Mouse (Mus musculus): ENCODE results near the gene Grm1.

The Grm1 gene

DNA sequence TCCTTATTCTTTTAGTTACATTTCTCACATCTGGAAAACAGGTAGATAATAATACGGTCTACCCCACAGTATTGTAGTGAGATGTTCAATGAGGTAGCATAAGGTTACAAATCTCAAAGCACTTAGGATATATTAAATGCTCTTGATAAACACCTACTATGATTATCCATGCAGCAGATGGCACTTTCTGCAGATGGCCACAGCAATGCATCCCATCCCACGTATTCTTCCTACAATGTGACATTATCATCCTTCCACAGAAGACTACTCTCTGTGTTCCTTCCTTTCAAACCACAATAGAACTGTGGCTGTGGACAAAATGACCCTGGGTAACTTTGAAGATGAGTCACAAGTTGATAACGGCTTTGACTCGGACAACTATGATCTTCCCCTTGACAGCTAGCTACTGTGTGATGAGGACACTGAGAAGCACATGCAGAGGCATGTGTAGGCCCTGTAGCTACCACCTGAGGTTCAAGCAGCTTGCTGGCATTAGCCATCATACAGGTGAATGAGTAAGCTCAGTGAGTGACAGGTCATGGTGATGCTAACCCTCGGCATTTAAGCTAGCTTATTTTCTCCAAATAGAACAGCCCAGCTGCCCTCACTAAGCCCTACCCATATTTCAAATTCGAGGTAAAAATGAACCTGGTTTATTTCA is 117.5 kb downstream of the Grm1 start:
- DNase-seq (ENCODE audit: low spot score) = no peak

DNA sequence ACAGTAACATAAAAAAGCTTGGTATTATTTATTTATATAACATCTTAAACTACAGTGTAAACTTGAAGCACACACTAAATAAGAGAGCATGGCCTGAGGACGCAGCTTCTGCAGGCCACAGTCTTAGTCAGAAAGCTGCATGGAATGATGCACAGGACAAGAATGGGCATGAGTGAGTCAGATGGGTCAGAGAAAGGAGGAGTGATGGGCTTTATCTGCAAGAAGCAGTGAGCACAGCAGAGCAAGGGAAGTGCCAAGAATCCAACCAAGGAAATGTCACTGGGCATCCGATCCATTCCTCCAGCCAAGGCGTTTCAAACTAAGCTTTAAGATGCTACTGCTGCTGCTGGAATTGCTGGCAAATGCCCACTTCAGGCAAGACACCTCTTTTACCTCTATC is 131.6 kb downstream of the Grm1 start:
- DNase-seq (ENCODE audit: low spot score) = no peak

- DNase-seq (ENCODE audit: low spot score) = no peak
Observed at GRCm38 (mm10) chr10:10949172-10949571, 133.0 kb downstream of the Grm1 start.

DNA sequence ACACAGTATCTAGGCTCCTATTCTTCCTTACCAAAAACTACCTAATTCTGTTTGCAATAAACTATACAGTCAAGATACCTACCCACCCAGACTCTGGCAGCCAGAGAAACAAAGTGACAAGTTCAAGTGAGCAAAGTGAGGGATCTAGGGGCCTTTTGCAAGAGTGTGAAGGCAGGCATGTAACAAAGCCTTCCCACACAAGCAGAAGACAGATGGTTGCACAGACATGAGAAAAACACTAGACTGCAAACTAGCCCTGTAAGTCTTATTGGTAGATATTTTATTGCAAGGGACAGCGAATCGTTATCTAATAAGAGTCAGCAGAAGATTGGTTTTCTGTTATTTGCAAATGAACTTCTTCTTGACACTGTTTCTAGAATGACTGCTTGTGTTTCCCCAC is 134.6 kb downstream of the Grm1 start:
- DNase-seq (ENCODE audit: low spot score) = no peak

DNA sequence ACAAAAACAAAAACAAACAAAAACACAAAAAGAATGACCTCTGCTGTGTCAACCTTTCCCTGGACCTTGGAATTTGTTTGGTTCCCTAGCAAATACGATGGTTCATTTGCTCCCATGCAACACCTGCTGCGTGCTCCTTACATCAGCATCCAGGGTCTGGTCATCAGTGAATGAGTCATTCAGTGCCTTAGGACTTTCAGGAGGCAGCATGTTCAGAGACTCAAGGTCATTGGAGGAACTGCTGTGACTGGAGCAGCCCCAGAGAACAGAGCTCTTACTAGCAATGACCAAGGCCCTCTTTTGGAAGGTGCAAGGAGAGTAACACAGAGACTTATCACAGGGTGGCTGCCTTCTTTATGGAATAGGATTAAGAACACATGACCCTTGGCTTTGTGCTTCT is 138.2 kb downstream of the Grm1 start:
- no peak for DNase-seq (ENCODE audit: low spot score)

DNA sequence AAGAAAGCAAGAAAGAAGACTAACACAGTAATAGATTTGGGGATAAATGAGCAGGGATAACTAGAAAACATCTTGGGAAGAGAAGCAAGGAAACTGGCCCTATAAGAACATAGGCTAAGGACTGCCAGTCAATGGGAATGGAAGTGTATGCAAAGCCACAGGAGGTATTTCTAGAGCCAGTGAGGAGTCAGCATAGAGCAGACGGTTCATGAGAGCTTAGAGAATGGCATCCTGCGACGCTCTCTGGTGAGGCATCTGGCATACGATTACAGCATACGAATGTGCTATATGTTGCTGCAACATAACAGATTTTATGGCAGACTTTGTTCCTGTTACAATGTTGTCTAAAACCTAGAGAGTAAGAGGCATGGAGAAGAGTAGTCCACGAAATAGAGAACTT is 139.9 kb downstream of the Grm1 start:
- no peak for DNase-seq (ENCODE audit: low spot score)

DNA sequence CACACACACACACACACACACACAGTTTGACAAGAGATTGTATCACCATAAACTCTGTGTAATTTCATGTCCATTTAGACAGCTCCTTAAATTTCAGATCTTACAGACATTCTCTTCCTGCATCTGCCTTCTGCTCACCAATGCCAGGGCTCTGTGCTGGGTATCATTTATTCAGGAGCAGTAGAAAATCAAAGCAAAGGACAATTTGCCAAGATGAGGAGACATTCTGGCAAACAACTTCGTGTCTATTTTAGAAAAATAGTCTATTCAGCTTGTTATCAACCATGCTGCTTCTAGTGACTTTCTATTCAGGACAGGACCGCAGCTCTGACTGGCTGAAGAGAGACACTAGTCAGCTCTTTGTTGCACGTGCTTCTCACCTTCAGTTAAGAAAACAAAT is 146.3 kb downstream of the Grm1 start:
- no peak for DNase-seq (ENCODE audit: low spot score)

- no peak for DNase-seq (ENCODE audit: low spot score)
Observed at GRCm38 (mm10) chr10:10929672-10930071, 152.5 kb downstream of the Grm1 start.

GRCm38 (mm10) chr10:10928798-10929366 is 153.3 kb downstream of the Grm1 start:
- no peak for DNase-seq (ENCODE audit: low spot score)

DNA sequence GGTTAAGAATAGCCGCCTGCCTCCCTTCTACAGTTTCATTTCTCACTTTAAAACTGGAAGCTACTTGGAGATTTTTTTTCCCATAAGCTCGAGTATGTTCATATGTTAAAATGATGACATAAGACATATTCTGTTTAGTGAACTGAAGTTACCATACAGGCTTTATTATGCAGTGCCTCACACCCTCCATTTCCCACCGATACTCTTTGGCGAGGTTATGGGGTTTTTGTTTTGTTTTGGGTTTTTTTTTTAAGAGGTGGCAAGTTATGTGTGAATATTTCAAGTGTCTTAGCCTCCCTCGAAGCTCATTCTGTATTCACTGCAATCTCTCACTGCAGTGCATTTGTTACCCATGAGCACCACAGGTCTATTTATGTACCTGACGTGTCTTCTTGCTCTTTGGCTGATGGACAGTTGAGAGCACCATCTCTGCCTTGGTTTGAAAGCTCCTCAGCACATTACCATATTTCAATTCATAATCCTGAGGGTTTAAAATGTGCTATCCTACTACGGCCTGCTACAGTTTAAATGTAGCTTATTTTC is 164.2 kb downstream of the Grm1 start:
- DNase-seq (ENCODE audit: low spot score) = no peak

- no peak for DNase-seq (ENCODE audit: low spot score)
Observed at GRCm38 (mm10) chr10:10913621-10914020, 168.5 kb downstream of the Grm1 start.

GRCm38 (mm10) chr10:10890221-10890620 is 191.9 kb downstream of the Grm1 start:
- DNase-seq (ENCODE audit: low spot score) = no peak

- no peak for DNase-seq (ENCODE audit: low spot score)
Observed at GRCm38 (mm10) chr10:10888521-10888920, 193.6 kb downstream of the Grm1 start.

DNA sequence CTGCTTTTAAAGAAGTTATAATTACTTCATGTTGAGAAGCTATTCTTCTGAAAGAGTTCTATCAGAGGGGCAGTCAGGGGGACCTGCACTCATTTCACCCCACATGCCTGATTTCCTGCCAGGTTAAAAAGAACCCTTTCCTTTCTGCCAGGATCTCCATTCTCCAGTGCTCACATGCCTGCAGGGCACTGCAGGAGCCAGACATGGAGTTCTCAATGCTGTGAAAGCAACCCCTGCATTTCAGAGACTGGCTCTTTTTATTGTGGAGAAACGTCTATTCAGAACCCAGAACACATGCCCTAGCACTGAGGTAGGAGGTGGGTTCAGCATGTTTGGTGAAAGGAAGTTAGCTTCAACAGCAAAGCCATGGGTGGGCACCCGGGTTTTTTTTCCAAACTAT is 197.2 kb downstream of the Grm1 start:
- DNase-seq (ENCODE audit: low spot score) = no peak

- DNase-seq (ENCODE audit: low spot score) = no peak
Observed at GRCm38 (mm10) chr10:10872142-10872541, 210.0 kb downstream of the Grm1 start.

DNA sequence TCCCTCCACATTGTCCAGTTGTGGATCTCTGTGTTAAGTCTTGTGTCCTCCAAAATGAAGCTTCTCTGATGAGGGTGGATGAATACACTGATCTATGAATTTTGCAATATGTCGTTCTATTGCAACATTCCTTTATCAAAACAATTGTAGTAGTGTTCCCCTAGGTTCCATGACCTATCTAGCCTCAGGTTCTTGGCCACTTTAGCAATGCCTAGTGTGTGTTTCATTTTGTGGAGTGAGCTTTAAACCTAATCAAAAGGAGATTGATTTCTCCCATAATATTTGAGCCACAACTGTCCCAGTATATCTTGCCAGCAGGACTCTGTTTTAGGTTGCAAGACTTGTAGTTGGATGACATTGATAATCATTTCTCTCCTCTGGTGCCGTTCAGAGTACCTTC is 211.9 kb downstream of the Grm1 start:
- DNase-seq (ENCODE audit: low spot score) = no peak

DNA sequence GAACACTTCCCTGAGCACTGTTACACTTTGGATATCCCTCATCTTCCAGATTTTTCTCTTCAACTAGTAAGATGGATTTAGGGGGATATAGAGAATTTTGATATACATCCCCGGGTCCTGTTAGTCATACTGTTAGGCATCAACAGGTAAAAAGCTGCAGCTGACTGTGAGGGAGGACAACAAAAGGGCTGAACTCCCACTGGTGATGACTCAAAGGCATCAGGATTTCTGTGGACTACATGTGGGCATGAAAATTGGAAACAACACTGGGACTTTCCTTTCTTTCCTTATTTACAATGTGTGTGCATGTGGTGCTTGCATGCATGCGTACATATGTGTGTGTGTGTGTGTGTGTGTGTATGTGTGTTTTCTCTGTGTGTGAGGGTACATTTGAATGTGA is 215.9 kb downstream of the Grm1 start:
- DNase-seq (ENCODE audit: low spot score) = no peak

DNA sequence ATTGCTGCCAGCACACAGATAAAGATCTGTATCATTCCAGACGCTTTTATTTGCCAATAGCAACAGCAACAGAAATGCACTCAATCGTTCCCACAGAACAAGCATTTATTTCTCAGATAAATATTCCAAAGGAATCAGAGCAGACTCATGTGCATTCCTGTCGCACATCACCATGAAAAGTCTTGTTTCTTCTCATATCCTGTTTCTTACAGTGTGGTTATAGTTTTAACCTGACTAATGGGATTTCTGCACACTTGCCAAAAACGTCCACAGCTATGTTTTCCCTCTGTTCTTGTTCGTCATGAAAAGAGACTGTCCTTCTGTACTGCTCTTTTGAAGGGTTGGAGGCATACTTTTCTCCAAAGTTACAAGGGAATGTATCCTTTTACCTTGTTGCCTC is 217.4 kb downstream of the Grm1 start:
- no peak for DNase-seq (ENCODE audit: low spot score)

- DNase-seq (ENCODE audit: low spot score) = no peak
Observed at GRCm38 (mm10) chr10:10847376-10848286, 234.5 kb downstream of the Grm1 start.

DNA sequence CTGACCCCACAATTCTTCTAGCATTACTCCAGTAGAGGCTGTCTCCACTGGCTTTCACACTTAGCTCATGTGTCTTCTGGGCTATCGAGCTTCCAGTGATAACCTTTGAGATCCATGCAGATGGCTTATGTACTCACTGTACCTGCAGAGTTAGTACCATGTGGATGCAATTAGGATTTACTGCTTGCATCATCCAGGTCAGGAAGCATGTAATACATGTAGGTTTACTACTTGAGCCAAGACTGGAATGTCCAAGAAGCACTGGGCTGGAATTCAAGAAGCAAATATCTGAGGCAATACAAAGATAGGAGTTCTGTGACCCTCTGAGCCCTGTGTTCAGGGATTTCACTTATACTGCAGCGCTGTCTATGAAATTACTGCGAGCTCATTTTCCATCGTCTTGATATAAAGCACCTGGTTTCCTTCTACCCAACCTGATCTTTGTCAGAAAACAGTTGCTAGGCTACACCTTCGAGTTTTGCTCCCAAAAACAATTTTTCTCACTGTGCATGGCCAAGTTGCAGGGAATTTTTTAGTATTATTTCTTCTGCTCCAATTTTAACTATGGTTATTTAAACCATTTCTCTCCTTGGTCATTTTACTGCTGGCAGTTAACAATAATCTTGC is 237.0 kb downstream of the Grm1 start:
- DNase-seq (ENCODE audit: low spot score) = no peak

- DNase-seq (ENCODE audit: low spot score) = no peak
Observed at GRCm38 (mm10) chr10:10835406-10835805, 246.8 kb downstream of the Grm1 start.

GRCm38 (mm10) chr10:10834828-10835227 is 247.3 kb downstream of the Grm1 start:
- no peak for DNase-seq (ENCODE audit: low spot score)
